Comparison of ENCODE assay signal across 8 mouse cellular contexts in genomic region chr11:3539111-3539825, GRCm38 (mm10). TPM values are rescaled to one million over a fixed set of nuclear protein-coding genes. Genes with fewer than 3 reads are reported as not detected.
DNase-seq lines count a peak whose midpoint lies in the region; ATAC-seq and TF ChIP-seq lines count a peak whose summit lies in the region.

No protein-coding gene starts in this region.

- ATAC-seq in heart, embryonic 15.5 days (replicated peaks; ENCODE audit: insufficient number of reproducible peaks, insufficient read depth, low FRiP score, low read depth) = peak; percentile 81
- peak; percentile 89 for ATAC-seq in liver, embryonic 14.5 days (ENCODE audit: insufficient read depth)
- peak; percentile 94 for ATAC-seq in neural tube, embryonic 11.5 days (ENCODE audit: insufficient read depth, low FRiP score, low TSS enrichment)
- peak; percentile 89 for ATAC-seq in stomach, postnatal 0 days (ENCODE audit: low FRiP score, low TSS enrichment)

- TF ChIP-seq EP300 in liver, embryonic 14.5 days (IDR thresholded peaks at IDR 0.05; ENCODE audit: low read depth) = no peak
- no peak for TF ChIP-seq EP300 in stomach, postnatal 0 days (optimal IDR thresholded peaks at IDR 0.05)

- TF ChIP-seq CTCF in liver, embryonic 14.5 days (IDR thresholded peaks at IDR 0.05; ENCODE audit: low read depth) = no peak
- TF ChIP-seq CTCF in stomach, postnatal 0 days (IDR thresholded peaks at IDR 0.05; ENCODE audit: low read depth) = peak; percentile 39; the same call in 1 of the 2 replicates

- no peaks in the 10 kb centered on the region for H3K27me3 ChIP-seq in heart, embryonic 15.5 days
- H3K27me3 ChIP-seq in liver, embryonic 14.5 days (ENCODE audit: control insufficient read depth, insufficient read depth, low read length) = no peaks in the 10 kb centered on the region
- H3K27me3 ChIP-seq in neural tube, embryonic 11.5 days (ENCODE audit: control insufficient read depth, insufficient read depth, low read length) = no peaks in the 10 kb centered on the region
- H3K27me3 ChIP-seq in stomach, postnatal 0 days (ENCODE audit: control insufficient read depth, insufficient read depth, low read length) = no peaks in the 10 kb centered on the region

- 3% methylated on average over 33 of the region's 33 CpGs for WGBS in heart, embryonic 15.5 days
- 3% methylated on average over 33 of the region's 33 CpGs for WGBS in liver, embryonic 14.5 days (ENCODE audit: insufficient replicate concordance)
- WGBS in neural tube, embryonic 11.5 days = 6% methylated on average over 33 of the region's 33 CpGs
- WGBS in stomach, postnatal 0 days = 3% methylated on average over 33 of the region's 33 CpGs

- H3K36me3 ChIP-seq in heart, embryonic 15.5 days = 0 out of 2 replicates have a peak, but pooled peaks cover 3% of the 10 kb centered on the region
- no peaks in the 10 kb centered on the region for H3K36me3 ChIP-seq in liver, embryonic 14.5 days (replicated peaks; ENCODE audit: control insufficient read depth, insufficient read depth, low read depth)
- H3K36me3 ChIP-seq in neural tube, embryonic 11.5 days (ENCODE audit: control insufficient read depth, insufficient read depth, low read length) = no peaks in the 10 kb centered on the region
- H3K36me3 ChIP-seq in stomach, postnatal 0 days (ENCODE audit: control insufficient read depth, insufficient read depth, low read length) = peaks cover 7% of the 10 kb centered on the region

- H3K4me1 ChIP-seq in heart, embryonic 15.5 days (replicated peaks) = peaks cover 38% of the 10 kb centered on the region
- H3K4me1 ChIP-seq in liver, embryonic 14.5 days (replicated peaks; ENCODE audit: control insufficient read depth in 2 of 2, insufficient read depth in 2 of 2, low read length in 1 of 2) = peaks cover 0 to 10% of the 10 kb centered on the region in 2 experiments; a peak in 3 of 4 replicates
- H3K4me1 ChIP-seq in neural tube, embryonic 11.5 days (ENCODE audit: control insufficient read depth, insufficient read depth, low read length) = peaks cover 19% of the 10 kb centered on the region
- H3K4me1 ChIP-seq in stomach, postnatal 0 days (replicated peaks; ENCODE audit: control insufficient read depth, insufficient read depth) = peaks cover 9% of the 10 kb centered on the region

- peak overlapping the region; percentile 46 for H3K27ac ChIP-seq in heart, embryonic 15.5 days
- H3K27ac ChIP-seq in liver, embryonic 14.5 days = no peak overlapping the region
- no peak overlapping the region for H3K27ac ChIP-seq in neural tube, embryonic 11.5 days (ENCODE audit: low read depth, low read length)
- H3K27ac ChIP-seq in stomach, postnatal 0 days (replicated peaks) = peak overlapping the region; percentile 82

- no peaks in the 10 kb centered on the region for H3K9me3 ChIP-seq in heart, embryonic 15.5 days (replicated peaks)
- no peaks in the 10 kb centered on the region for H3K9me3 ChIP-seq in liver, embryonic 14.5 days (ENCODE audit: control insufficient read depth, low read length)
- H3K9me3 ChIP-seq in neural tube, embryonic 11.5 days (ENCODE audit: control insufficient read depth, low read length) = no peaks in the 10 kb centered on the region
- no peaks in the 10 kb centered on the region for H3K9me3 ChIP-seq in stomach, postnatal 0 days (ENCODE audit: control insufficient read depth, low read length)

- H3K4me2 ChIP-seq in heart, embryonic 15.5 days = peak overlapping the region; percentile 68
- peak overlapping the region; percentile 68 for H3K4me2 ChIP-seq in liver, embryonic 14.5 days (ENCODE audit: low read depth)
- H3K4me2 ChIP-seq in neural tube, embryonic 11.5 days (ENCODE audit: low read depth) = peak overlapping the region; percentile 54
- peak overlapping the region; percentile 83 for H3K4me2 ChIP-seq in stomach, postnatal 0 days (replicated peaks; ENCODE audit: low read depth)

- DNase-seq in CD4-positive, CD25-positive, alpha-beta regulatory T cell, adult 2 months (ENCODE audit: low read depth, low spot score) = peak; percentile 68
- DNase-seq in c-Kit-negative CD71-positive TER-119-positive erythroid progenitor cells, embryonic 14.5 days (ENCODE audit: low read depth, low spot score) = peak; percentile 55
- peak; percentile 95 for DNase-seq in fibroblast of lung, adult 2 months (ENCODE audit: low read depth)
- DNase-seq in kidney, postnatal 25 days = peak; percentile 96 to 98
- peak; percentile 77 to 82 (median 81) for DNase-seq in liver, embryonic 14.5 days (ENCODE audit: low read depth in 3 of 3, low spot score in 3 of 3)
- peak; percentile 93 for DNase-seq in neural tube, embryonic 11.5 days (ENCODE audit: low spot score)
- DNase-seq in stomach, postnatal 0 days (ENCODE audit: low spot score) = peak; percentile 92

- peak overlapping the region; percentile 70 for H3K9ac ChIP-seq in heart, embryonic 15.5 days
- peak overlapping the region; percentile 39 for H3K9ac ChIP-seq in liver, embryonic 14.5 days (replicated peaks)
- peak overlapping the region; percentile 60 for H3K9ac ChIP-seq in neural tube, embryonic 11.5 days (ENCODE audit: low read length)
- peak overlapping the region; percentile 74 for H3K9ac ChIP-seq in stomach, postnatal 0 days (ENCODE audit: low read length)

- H3K4me3 ChIP-seq in heart, embryonic 15.5 days = peak overlapping the region; percentile 62
- H3K4me3 ChIP-seq in liver, embryonic 14.5 days (ENCODE audit: insufficient read depth in 1 of 2, low read depth in 2 of 2, low read length in 2 of 2) = peak overlapping the region; percentile 50 to 76
- peak overlapping the region; percentile 47 for H3K4me3 ChIP-seq in neural tube, embryonic 11.5 days (ENCODE audit: low read depth, low read length)
- H3K4me3 ChIP-seq in stomach, postnatal 0 days (ENCODE audit: low read depth, low read length) = peak overlapping the region; percentile 73

RNA-seq across cellular contexts. Expression of gene Smtn, which starts 1.1 kb away (rescaled TPM):
- 79.2 and 101 TPM in 2 replicates for polyA plus RNA-seq in heart, embryonic 15.5 days (2015; fragmentation: Nextera tagmentation; extraction: Ambion mirVana)
- 3.3 and 4.5 TPM in 2 replicates for polyA plus RNA-seq in liver, embryonic 14.5 days (2012; rRNA removed)
- 7.4 and 8.7 TPM in 2 replicates for polyA plus RNA-seq in liver, embryonic 14.5 days (2014; fragmentation: Nextera tagmentation; extraction: Ambion mirVana)
- 37.4 and 37.6 TPM in 2 replicates for polyA plus RNA-seq in neural tube, embryonic 11.5 days (2014; fragmentation: Nextera tagmentation; extraction: Ambion mirVana)
- polyA plus RNA-seq in stomach, postnatal 0 days (2015; fragmentation: Nextera tagmentation; extraction: Ambion mirVana) = 103 TPM in 2 replicates

RNA-seq across cellular contexts. Expression of gene Selenom, which starts 24.8 kb away (rescaled TPM):
- 132 and 138 TPM in 2 replicates for polyA plus RNA-seq in heart, embryonic 15.5 days (2015; fragmentation: Nextera tagmentation; extraction: Ambion mirVana)
- polyA plus RNA-seq in liver, embryonic 14.5 days (2012; rRNA removed) = 8.5 and 12.2 TPM in 2 replicates
- 9.4 and 10.3 TPM in 2 replicates for polyA plus RNA-seq in liver, embryonic 14.5 days (2014; fragmentation: Nextera tagmentation; extraction: Ambion mirVana)
- 57.7 and 57.8 TPM in 2 replicates for polyA plus RNA-seq in neural tube, embryonic 11.5 days (2014; fragmentation: Nextera tagmentation; extraction: Ambion mirVana)
- polyA plus RNA-seq in stomach, postnatal 0 days (2015; fragmentation: Nextera tagmentation; extraction: Ambion mirVana) = 179 and 191 TPM in 2 replicates

RNA-seq across cellular contexts. Expression of gene Inpp5j, which starts 34.6 kb away (rescaled TPM):
- polyA plus RNA-seq in heart, embryonic 15.5 days (2015; fragmentation: Nextera tagmentation; extraction: Ambion mirVana) = 9.4 and 11.4 TPM in 2 replicates
- 0.23 and 0.31 TPM in 2 replicates for polyA plus RNA-seq in liver, embryonic 14.5 days (2012; rRNA removed)
- polyA plus RNA-seq in liver, embryonic 14.5 days (2014; fragmentation: Nextera tagmentation; extraction: Ambion mirVana) = 0.27 and 0.38 TPM in 2 replicates
- polyA plus RNA-seq in neural tube, embryonic 11.5 days (2014; fragmentation: Nextera tagmentation; extraction: Ambion mirVana) = 0.31 and 0.42 TPM in 2 replicates
- 2.4 and 2.7 TPM in 2 replicates for polyA plus RNA-seq in stomach, postnatal 0 days (2015; fragmentation: Nextera tagmentation; extraction: Ambion mirVana)

RNA-seq across cellular contexts. Expression of gene Pla2g3, which starts 51.2 kb away (rescaled TPM):
- polyA plus RNA-seq in heart, embryonic 15.5 days (2015; fragmentation: Nextera tagmentation; extraction: Ambion mirVana) = 0.10 and 0.28 TPM in 2 replicates
- polyA plus RNA-seq in liver, embryonic 14.5 days (2012; rRNA removed) = 0.06 and 0.11 TPM in 2 replicates
- 0.04 and 0.13 TPM in 2 replicates for polyA plus RNA-seq in liver, embryonic 14.5 days (2014; fragmentation: Nextera tagmentation; extraction: Ambion mirVana)
- polyA plus RNA-seq in neural tube, embryonic 11.5 days (2014; fragmentation: Nextera tagmentation; extraction: Ambion mirVana) = 1.7 and 2.2 TPM in 2 replicates
- polyA plus RNA-seq in stomach, postnatal 0 days (2015; fragmentation: Nextera tagmentation; extraction: Ambion mirVana) = 9.4 and 11.0 TPM in 2 replicates

Comparison
In these comparisons a context has a peak if more than half of its experiments do, and no peak if none do; other contexts are left out.
1. H3K27ac ChIP-seq: peak in heart, embryonic 15.5 days (single experiment) and stomach, postnatal 0 days (single experiment); none in liver, embryonic 14.5 days (single experiment) and neural tube, embryonic 11.5 days (single experiment).
2. Peak in every context shown above with its lines, with median percentiles within 50 percentile points of each other: DNase-seq, ATAC-seq, H3K4me2 ChIP-seq, H3K4me3 ChIP-seq and H3K9ac ChIP-seq.